Mouse (Mus musculus) central nervous system, embryonic 11.5 days (tissue): ENCODE data around the gene Pisd. TPM values are rescaled to one million over a fixed set of nuclear protein-coding genes. Genes with fewer than 3 reads are reported as not detected.

ENCODE experiments used
- polyA plus RNA-seq: library from polyadenylated mRNA; depleted of rRNA; stranded (reverse); fragments of >200 nt; gene quantifications from 2 replicates; pipeline ENCODE4 v1.2.3, GENCODE M21; 2012; rRNA removed

The Pisd gene
- polyA plus RNA-seq, result 36.5 and 47.6 TPM in 2 replicates

DNA sequence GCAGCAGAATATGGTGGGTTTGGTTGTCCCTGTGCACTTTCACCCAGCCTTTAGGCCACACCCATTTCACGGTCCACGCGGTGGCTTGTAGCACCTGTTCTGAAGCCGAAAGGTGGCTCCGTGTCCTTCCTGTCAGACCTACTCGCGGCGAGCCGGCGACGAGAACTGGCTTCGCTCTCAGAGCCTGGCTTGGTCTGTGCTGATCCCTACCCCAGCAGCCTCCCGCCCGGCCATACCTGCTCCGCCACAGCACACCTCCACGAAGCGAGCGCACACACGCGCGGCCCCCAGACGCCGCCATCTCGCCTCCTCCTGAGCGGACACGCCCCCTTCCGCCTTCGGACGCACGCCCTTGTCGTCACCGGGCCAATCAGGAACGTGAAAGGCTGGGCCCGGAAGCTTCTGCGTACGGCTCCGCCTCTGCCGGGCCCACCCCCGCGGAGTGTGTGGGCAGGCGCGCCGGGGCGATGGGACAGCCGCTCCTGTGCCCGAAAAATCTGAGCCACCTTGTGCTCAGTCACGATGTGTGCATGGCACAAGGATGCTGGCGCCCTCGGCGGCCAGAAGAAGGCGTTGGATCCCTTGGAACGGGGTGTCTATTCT is at the start of gene Pisd:
Gene Pisd (minus strand): TSS at position 334 of the 603 bp plus-strand sequence.

GRCm38 (mm10) chr5:32827009-32827408 is 41.6 kb upstream of the Pisd start, which contains the start of gene Gm20671:
Gene Gm20671, minus strand, starts transcription at chr5:32827109.

Other genes starting within 250 kb of the Pisd start
- gene Yes1, start 174.5 kb downstream of the Pisd start, polyA plus RNA-seq, result 11.6 and 14.9 TPM in 2 replicates
- gene Gm20671, start 41.5 kb upstream of the Pisd start, polyA plus RNA-seq, result 0.05 TPM in 1 of 2 replicates, not detected in the other
- gene Prr14l, start 68.6 kb upstream of the Pisd start, polyA plus RNA-seq, result 16.0 and 20.1 TPM in 2 replicates
- gene Depdc5, start 78.1 kb upstream of the Pisd start, polyA plus RNA-seq, result 27.8 and 38.7 TPM in 2 replicates
- 266 and 289 TPM in 2 replicates for gene Ywhah, start 233.2 kb upstream of the Pisd start, polyA plus RNA-seq